Mouse (Mus musculus): ENCODE results near the gene Cntf. TPM values are rescaled to one million over a fixed set of nuclear protein-coding genes. Genes with fewer than 3 reads are reported as not detected.

Gene Cntf
- total RNA-seq (2021), result 1 to 10 TPM; 3.1 to 3.2 TPM
- long read RNA-seq, partial matches to known transcripts, result 0 of 2 reads
- long read RNA-seq, other reads (novel, unspliced or antisense), result 0 of 2 reads

DNA sequence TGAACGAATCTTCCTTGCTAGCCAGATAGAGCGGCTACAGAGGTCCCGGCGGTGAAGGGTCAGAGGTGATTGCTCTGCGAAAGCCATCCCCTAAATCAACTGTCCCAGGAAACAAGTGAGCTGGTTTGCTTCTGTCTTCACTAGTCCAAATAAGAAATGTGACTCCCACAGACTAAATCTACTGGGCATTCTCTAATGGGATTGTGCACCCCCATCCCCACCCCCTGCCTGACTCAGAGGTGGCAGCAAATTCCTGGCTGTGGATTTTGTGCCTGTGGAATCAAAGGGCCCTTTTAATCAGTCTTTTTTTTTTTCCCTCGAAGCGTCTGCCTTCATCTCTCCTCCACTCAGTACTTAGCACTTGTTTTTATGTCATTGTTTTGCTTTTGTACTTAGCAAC lies at the start of gene Cntf:
Cntf (minus strand) TSS at position 325 of the 400 bp plus-strand sequence.
- no peak for DNase-seq (ENCODE audit: low spot score in 2 of 2)

DNA sequence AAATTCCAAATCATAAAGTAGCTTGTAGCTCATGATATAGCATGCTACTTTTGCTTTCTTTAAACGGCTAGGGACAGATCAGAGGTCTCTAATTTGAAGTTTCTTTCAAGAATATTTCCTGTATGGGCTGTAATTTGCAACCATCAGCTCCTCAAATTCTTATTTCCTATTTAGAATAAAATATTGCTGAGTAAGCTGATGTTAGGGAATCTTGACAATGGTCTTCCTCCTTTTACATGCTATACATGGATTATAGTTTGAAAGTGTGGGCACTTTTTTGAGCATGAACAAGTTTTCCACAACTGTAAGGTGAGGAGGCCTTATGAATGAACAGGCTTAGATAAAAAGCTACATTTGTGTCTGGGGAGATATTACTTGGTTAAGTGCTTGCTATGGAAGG lies 48.5 kb upstream of the Cntf start:
- no peak for DNase-seq (ENCODE audit: low spot score in 2 of 2)

DNA sequence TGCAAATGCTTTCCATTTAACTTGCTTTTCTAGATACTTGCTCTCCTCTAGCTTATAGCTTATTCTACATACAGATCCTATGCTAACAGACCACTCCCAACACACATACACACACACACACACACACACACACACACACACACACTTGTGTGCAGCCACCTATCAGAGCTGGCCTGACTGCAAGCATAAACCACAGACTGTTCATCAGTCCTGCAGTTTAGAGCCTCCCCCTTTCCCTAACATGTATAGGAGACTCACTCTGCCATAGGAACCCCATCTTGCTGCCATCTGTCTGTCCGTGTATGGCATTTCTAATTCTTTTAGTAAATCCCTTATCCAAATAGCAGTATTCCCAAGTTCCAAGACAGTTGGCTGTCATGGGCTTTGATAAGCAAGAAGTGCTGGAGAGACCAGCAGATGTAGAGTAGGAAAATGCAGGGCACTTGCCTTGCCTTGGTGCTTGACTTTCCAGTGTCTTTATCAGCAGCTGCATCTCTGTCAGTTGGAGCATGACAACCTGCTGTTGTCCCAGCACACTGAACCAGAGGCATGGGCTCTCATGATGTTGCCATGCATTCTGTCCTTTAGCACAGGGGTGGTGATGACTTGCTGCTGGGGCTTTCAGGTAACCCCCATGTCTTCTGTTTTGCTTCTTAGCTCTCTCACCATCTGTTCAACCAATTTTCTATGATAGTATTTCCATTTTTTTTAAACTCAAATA lies 47.4 kb upstream of the Cntf start:
- no peak for DNase-seq (ENCODE audit: low spot score in 2 of 2)

DNA sequence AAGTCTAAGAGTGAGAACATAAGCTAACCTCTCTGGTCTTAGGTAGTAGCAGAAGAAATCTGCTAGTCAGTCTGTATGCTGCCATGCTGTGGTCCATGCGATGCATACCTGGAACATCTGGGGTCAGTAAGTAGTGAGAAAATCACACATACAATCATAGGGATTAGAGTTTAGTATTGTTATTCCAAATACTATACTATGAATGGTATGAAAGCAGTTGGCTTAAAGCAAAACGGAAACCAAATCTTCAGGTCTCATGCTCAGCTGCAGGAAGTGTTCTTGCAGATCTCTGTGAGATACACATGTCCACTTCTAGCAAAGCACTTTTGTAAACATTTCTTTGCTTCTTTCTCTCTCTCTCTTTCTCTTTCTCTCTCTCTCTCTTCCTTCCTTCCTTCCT lies 40.8 kb upstream of the Cntf start:
- no peak for DNase-seq (ENCODE audit: low spot score in 2 of 2)

DNA sequence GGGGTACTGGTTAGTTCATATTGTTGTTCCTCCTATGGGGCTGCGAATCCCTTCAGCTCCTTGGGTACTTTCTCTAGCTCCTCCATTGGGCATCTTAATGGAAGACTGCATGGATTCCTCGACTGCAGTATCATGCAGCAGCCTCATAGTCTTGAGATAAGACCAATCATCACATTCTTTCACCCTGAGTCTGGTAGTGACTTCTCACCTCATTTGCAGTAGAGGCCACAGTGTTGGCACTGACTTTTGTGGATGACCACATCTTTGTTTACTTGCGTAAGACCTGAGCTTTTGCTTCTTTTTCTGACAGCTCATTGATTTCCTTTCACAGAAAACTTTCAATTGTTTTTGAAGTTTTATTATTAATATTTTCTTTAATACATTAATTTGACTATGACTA lies 40.3 kb upstream of the Cntf start:
- no peak for DNase-seq (ENCODE audit: low spot score in 2 of 2)

DNA sequence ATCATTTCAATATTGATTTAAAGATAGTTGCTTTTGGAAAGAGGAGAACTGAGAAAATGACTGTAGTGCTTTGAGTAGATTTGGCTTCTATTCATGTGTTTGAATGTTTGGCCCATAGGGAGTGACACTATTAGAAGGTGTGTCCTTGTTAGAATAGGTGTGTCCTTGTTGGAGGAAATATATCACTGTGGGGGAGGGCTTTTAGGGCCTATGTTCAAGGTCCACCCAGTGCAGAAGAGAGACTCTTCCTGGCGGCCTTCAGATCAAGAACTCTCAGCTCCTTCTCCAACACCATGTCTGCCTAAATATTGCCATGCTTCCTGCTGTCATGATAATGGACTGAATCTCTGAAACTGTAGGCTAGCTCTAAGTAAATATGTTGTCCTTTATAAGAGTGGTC lies 38.8 kb upstream of the Cntf start:
- DNase-seq (ENCODE audit: low spot score in 2 of 2), result no peak

DNA sequence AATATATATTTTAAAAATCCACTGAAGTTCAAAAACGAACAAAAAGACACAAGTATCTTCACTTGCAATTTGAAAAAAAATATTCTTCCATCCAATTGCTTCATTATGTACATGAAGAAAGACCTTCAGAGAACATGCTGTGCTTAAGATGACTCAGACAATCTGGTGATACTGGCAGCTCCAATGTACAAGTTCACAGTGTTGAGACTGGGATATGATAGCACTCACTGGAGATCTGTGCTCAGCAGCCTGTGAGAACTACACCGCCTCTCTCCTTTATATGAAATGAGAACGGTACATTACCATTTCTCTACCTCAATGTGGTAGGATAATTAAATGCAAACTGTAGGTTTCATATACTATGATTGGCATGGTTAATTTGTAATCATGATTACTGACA lies 37.4 kb upstream of the Cntf start:
- DNase-seq (ENCODE audit: low spot score in 2 of 2), result no peak

DNA sequence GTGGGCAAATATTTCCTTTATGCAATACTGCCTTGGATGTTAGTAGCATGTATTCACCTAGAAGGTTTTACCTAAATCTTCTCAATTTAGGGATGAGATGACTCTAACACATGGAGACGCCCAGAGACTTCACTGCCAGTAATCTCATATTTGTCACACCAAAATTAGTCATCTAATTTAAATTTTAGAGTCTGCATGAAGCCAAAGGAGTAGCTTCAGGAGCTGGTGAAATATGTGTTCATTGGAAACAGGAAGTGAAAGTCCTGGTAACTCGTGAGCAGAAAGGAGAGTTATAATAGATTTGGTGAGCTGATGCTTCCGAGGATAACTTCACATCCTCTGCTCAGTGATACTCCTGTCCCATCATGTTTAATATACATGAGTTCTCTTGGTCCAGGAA lies 35.6 kb upstream of the Cntf start:
- no peak for DNase-seq (ENCODE audit: low spot score in 2 of 2)

DNA sequence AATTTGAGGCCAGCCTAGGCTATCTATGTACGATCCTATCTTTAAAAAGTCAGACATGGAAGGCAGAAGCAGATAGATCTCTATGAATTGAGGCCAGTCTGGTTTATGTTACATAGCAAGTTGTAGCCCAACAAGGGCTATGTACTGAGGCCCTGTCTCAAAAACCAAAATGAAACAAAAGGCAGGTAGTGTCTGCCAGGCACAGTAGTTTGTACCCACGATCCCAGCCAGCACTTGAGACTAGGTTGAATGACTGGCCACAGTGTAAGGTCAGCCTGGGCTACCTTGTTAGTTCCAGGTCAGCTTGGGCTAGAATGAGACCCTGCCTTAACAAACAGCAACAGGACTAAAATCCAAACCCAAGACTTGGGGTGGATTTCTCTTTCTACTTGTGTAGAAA lies 35.2 kb upstream of the Cntf start:
- DNase-seq (ENCODE audit: low spot score in 2 of 2), result no peak

DNA sequence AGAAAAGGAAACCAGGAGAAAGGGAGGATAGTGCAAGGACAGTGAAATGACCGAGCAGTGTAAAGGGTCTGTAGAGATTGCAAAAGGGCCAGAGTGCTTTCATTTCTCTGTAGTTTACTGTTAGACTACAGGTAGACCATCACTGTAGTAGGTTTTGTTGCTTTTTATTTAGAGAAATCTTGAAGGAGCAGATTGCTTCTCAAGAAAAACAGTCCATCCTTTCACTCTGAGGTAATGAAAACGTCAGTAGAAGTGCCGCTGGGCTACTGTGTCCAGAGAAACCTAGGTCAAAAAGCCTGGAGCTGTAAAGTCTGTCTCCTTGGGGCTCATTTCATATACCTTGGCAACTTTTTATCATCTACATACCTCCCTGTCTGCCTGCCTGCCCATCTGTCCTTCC lies 33.6 kb upstream of the Cntf start:
- no peak for DNase-seq (ENCODE audit: low spot score in 2 of 2)

DNA sequence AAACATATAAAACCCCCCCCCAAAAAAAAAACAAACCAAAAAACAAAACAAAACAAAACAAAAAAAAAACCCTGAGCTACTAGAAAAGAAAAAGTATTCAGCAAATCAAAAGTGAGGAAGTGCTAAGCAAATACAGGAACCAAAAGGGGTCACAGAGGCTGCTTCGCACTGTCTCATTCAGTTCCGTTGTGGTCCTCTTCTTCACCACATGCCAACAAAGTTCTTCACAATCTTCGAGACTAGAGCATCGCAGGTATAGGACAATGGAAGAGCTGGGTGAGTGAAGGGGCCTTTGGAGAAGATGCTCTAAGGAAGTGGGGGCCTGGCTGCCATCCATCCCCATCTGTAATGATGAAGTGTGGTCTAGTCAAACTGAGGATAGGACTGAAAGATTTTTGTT lies 33.0 kb upstream of the Cntf start:
- DNase-seq (ENCODE audit: low spot score in 2 of 2), result no peak

DNA sequence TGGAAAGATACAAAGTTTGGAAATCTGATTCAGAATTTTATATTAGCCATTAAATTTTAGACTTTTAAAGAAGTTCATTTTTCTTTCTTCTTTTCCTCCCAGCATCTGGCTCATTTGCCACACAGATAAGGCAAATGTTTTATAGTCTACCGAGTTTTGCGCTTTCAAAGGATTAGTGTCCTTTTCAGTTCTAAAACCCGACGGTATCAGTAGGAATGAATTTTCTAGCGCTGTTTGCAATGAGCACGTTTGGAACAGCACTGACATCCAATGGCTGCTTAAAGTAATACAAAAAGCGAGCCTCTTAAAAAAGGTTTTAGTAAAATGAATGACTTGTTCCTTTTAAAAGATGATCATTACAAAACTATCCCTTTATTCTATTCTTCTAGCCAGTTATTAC lies 31.6 kb upstream of the Cntf start:
- DNase-seq (ENCODE audit: low spot score in 2 of 2), result peak; percentile 17 to 33

DNA sequence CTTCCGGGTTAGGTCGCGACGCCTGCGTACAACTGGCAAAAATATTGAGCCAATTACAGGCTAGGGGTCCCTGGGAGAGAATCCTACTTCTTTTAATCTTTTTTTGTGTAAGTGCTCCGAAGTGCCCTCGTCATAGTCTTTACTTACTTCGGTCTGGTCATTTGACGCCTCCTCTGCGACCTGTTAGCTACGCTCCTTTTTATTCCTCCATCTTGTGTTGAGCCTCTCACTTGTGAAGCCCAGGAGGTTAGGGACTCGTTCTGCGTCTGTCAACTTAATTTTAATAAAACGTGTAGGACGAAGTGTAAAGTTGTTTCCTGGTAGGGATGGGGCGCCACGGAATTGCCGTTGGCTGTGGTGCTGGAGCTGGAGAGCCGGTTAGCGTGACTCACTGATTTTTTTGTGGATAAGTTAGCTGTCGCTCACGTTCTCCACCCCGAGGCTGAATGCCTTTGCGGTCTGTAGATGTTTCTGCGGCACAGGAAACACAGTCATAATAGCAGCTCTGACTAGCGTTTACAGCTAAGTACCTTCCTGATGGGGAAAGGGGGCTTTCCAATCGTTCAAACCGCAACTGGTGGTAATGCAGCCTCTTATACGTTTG lies 31.0 kb upstream of the Cntf start:
- no peak for DNase-seq (ENCODE audit: low spot score in 2 of 2)

DNA sequence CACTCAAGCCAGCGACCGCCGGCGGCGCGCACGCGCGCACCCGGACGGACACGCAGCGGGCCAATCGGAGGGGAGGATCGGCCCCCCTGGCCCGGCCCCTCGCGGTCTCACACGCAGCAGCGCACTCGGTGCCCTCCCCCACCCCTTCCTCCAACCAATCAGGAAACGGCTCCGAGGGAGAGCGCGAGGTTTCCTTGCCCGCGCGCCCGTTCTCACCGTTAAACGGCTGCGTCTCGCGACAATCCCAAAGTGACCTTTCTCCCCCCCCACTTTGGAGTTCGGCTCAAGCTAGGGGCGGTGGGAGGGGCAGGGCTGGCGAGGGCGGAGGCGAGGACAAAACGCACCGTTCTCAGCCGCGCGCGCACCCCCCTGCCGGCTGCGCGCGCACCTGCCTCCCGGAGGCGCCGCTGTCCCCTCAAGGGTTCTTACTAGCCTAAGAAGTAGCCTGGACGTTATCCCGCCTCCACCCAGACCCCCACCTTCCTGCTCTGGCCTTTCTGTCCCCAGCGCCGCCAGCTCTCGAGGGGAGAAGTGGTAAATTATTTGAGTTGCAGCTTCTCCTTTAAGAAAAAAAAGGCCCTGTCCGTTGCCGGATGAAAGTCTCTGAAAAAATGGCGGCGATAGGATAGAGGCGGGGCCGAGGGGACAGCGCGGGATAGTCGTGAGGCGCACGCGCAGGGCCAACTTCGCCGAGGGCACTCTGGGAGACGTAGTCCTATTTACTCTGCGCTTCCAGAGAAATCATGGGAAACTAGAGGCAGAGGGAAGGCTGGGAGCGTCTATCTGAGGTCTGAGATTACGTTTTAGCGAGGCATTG lies 30.3 kb upstream of the Cntf start, which contains the start of the genes Zfp91 and Lpxn:
Zfp91 (minus strand) TSS at position 616 of the 817 bp plus-strand sequence.
Lpxn (plus strand) TSS at position 683 of the 817 bp plus-strand sequence.
- DNase-seq (ENCODE audit: low spot score in 2 of 2), result peak; percentile 92 to 96

DNA sequence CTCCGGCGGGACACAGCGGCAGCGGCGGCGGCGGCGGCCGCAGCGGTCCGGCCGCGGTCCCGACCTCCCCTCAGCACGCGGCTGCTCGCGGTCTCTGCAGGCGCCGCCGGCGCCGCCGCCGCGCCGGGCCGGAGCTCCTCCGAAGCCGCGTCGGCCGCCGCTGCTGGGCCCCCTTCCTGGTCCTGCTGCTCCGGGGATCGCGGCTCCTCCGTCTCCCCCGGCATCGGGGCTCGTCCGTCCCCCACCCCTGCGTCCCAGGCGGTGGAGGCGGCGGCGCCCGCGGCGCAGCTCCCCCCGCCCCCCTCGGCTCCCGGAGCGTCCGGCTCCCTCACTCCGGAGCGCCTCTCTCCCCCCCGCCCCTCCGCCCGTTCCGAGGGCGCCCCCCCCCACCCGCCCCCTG lies 29.7 kb upstream of the Cntf start:
- DNase-seq (ENCODE audit: low spot score in 2 of 2), result no peak

DNA sequence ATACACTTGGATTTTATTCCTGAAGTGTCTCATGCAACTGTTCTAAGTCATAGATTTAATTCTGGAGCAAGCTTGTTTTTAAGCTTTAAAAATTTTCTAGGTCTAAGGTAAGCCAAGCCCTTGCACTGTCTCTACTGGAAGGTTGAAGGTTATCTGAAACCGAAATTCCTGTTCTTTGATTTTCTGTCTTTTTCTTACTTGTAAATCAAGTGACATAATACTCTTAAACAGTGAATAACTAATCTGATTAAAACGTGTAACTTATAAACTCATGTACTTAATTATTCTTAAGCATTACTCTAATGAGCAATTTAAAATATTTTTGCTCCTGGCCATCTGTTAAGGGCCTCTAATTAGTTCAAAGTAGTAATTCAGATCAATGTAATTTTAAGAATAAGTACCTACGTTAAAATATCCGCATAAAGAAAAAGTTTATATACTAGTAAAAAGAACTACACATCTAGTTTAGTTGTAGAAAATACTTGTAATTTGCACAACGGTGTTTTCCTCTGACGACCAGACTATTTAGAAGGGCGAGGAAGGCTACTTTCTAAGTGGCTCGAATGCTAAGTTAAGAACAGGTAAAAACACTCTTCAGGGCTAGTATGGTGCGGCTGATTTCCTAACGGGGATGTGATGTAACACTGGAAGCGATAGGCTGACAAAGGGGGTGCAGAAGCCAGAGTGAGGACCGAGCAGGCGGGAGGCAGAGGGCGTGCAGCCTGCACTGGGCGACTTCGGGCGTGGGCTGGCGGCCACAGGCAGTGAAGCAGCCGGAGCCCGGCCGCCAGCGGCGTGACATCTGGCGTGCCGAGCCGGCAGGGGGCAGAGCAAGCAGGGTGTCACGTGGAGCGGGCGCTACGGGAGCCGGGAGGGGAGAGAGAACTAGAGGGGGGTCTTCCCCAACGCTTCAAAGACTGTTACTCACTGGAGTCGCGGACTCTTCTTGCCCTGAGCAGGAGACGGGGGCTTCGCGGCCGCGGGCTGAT lies 28.9 kb upstream of the Cntf start:
- peak; percentile 96 to 97 for DNase-seq (ENCODE audit: low spot score in 2 of 2)

DNA sequence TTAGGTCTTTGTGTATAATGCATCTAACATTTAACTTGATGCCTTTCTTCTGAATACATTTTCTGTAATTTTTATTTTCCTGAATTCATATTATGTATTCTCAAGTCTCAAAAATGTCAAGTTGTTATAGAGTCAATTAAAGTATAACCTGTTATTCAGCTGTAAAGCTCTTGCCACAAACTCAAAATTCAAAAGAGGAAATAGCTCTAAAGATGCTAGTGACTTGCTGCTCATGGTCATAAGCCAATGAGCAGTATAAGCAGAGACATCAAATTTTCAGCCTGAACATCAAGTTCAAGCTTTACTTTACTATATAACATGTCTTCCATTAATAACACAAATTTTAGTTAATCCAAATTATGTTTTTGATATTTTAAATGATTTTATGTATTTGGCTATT lies 26.9 kb upstream of the Cntf start:
- DNase-seq (ENCODE audit: low spot score in 2 of 2), result no peak

DNA sequence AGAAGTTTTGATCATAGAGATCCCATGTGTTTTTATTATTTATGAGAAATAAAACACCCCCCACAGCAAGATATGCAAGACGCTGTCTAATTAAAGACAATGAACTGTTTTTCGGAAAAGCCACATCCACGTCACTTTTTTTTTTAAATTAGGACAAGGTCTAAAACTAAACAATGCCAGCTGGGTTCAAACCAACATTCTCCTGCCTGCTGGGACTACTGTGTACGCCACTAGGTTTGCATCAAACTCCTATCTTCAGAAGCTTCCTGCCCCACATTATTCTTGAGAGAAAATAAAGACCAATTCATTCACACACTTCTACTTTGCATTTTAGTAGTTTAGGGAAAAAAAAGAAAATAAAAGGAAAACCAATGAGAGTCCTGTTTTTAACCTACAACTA lies 22.3 kb upstream of the Cntf start:
- DNase-seq (ENCODE audit: low spot score in 2 of 2), result no peak

DNA sequence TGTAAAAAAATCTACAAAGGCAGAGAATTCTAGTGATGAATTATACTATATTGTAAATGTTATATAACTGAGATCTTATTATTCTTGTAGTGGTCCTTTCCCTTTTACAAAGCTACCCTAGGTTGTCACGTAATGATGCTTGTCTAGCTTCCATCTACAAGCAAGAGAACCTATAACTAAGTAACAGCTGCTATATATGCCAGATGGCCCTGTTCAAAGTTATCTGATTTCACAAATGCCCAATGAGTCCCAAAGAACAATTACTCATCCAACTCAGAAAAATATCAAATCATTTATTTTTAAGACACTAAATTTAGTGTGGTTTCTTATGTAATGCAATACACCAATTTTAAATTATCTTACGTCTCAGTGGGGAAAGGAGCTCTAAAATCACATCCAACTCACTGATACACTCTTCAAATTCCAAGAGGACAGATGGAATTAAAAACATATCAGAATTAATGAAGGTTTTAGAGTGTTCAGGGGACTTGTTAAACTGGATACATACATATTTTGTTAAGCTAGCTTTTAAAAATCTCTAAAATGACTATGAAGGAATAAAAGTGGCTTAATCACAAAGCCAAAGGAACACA lies 21.5 kb upstream of the Cntf start:
- DNase-seq (ENCODE audit: low spot score in 2 of 2), result no peak

DNA sequence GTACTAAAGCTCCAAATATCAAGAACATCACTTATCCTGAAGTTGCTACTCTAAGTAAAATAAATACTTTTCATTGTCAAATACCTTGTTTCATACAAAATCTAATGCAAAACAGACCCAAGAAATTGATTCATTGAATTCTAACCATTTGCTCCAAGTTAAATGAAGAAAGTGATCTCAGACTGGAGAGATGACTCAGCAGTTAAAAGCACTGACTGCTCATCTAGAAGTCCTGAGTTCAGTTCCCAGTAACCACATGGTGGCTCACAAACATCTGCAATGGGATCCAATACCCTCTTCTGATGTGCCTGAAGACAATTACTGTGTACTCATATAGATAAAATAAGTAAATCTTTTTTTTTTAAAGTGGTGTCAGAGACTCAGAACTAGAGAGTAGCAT lies 15.0 kb upstream of the Cntf start:
- no peak for DNase-seq (ENCODE audit: low spot score in 2 of 2)
